Mouse (Mus musculus): Measurements from ENCODE around the gene Mcm10. TPM values are rescaled to one million over a fixed set of nuclear protein-coding genes. Genes with fewer than 3 reads are reported as not detected.

The Mcm10 gene
- polyA plus RNA-seq (2012; rRNA removed) = 3.4 and 6.2 TPM in 2 replicates

DNA sequence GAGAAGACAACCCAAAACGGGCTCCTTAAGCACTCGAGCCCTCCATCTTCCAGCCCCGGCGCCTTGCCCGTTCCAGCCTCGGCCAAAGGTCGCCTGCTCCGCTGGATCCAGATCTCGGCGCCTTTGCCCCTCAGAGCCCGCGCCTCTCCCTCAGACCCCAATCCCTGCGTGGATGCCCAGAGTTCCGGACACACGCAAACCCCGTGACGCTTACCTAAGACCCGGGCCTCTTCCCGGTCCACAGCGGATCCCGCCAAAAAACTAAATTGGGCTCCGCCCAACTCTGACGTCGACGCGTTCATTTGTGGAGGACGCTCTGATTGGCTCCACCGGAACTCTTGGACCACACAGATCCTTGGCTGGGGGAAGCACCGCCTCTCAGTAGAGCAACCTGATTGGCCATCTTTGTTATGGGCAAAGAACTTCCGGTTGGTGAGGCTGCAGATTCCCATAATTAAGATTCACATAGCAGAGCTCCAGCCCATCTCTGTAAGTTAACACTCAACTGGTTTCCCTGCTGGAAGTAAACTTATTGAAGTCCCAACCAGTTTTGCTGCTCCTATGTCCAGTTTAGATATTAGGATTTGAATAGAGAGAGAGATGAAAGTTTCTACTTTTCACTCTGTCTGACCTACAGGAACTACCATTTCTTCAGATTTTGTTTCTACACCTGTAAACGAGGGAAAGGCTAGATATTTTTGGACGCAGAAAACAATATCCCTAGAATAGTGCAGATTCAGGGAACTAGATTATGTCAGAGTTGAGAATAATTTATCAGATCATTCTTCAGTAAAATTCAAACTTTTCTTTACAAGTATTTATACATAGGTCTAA is at the start of gene Mcm10:
Gene Mcm10 (minus strand): TSS at position 301 of the 834 bp plus-strand sequence.

DNA sequence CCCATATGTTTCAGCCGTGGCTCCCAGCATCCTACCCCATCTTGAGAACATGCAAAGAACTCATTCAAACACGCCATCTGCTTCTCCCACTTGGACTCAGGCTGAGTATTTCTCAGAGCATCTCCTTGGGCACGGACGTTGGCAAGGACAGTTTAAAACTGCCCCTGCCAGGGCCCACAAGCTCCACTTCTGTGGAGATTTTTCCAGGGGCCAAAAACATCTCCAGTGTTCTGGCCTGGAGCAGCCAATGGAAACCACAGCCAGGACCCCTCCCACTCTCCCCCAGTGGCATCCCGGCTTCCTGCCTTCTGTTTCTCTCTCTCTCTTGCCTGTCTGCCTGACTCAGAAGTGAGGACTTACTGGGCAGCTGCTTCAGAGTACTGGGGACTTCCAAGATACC is 36.8 kb downstream of the Mcm10 start, which contains the start of gene Ucma:
Gene Ucma (plus strand): TSS at position 316 of the 400 bp plus-strand sequence.

Other genes with a start within 250 kb of the Mcm10 start
- 28.2 and 28.3 TPM in 2 replicates for gene Sephs1, start 131.2 kb downstream of the Mcm10 start, polyA plus RNA-seq (2012; rRNA removed)
- gene Phyh, start 93.8 kb downstream of the Mcm10 start, polyA plus RNA-seq (2012; rRNA removed) = 28.8 and 36.5 TPM in 2 replicates
- not detected in 2 replicates for gene Ucma, start 36.7 kb downstream of the Mcm10 start, polyA plus RNA-seq (2012; rRNA removed)
- gene Optn, start 51.3 kb upstream of the Mcm10 start, polyA plus RNA-seq (2012; rRNA removed) = 1.6 and 2.1 TPM in 2 replicates
- 77.6 and 115 TPM in 2 replicates for gene Ccdc3, start 125.0 kb upstream of the Mcm10 start, polyA plus RNA-seq (2012; rRNA removed)

Data from ovary, adult 2 months (tissue).